Mouse (Mus musculus) liver, embryonic 13.5 days (tissue): ENCODE results near the gene Myo1c. TPM values are rescaled to one million over a fixed set of nuclear protein-coding genes. Genes with fewer than 3 reads are reported as not detected.

Experiments used
- ATAC-seq: fragments of 200-750 bp; cut with Nextera tagmentation; 2 replicates; pipeline ENCODE4 v1.8.0; 2017; ENCODE audit warnings: low read depth, mild to moderate bottlenecking, moderate number of reproducible peaks, moderate library complexity
- DNase-seq: peaks from one replicate; pipeline ENCODE4 v3.0.0; 2022
- H3K27ac ChIP-seq: fragments of 300-500 bp; sonication (generic); 2 replicates; pipeline ENCODE4 v1.5.1; 2015; ENCODE audit warnings: moderate library complexity, mild to moderate bottlenecking, inconsistent platforms
- H3K27me3 ChIP-seq: fragments of 300-500 bp; sonication (generic); 2 replicates; pipeline ENCODE4 v1.6.1; 2015; ENCODE audit warnings: mild to moderate bottlenecking, inconsistent platforms
- H3K36me3 ChIP-seq: fragments of 300-500 bp; sonication (generic); 2 replicates; pipeline ENCODE4 v1.6.1; 2015; ENCODE audit warnings: mild to moderate bottlenecking, inconsistent platforms
- H3K4me1 ChIP-seq: fragments of 300-500 bp; sonication (generic); replicated peaks from 2 replicates; pipeline ENCODE4 v1.6.1; 2015; ENCODE audit warnings: inconsistent platforms
- H3K4me2 ChIP-seq: fragments of 300-500 bp; sonication (generic); 2 replicates; pipeline ENCODE4 v1.6.1; 2015; ENCODE audit warnings: inconsistent platforms, mild to moderate bottlenecking, moderate library complexity
- H3K4me3 ChIP-seq: fragments of 300-500 bp; sonication (generic); replicated peaks from 2 replicates; pipeline ENCODE4 v1.5.1; 2015; ENCODE audit warnings: mild to moderate bottlenecking, inconsistent platforms
- H3K9ac ChIP-seq: fragments of 300-500 bp; sonication (generic); 2 replicates; pipeline ENCODE4 v1.6.1; 2015; ENCODE audit warnings: mild to moderate bottlenecking, inconsistent platforms
- H3K9me3 ChIP-seq: fragments of 300-500 bp; sonication (generic); replicated peaks from 2 replicates; pipeline ENCODE4 v1.6.1; 2016; ENCODE audit warnings: inconsistent platforms
- WGBS: fragments of 180-500 bp; shearing (Covaris S2); methylation state at CpG from one replicate; pipeline ENCODE4 v1.1.7; 2015; ENCODE audit not compliant: insufficient replicate concordance; 5-methylcytosine and 5-hydroxymethylcytosine counted together
- polyA plus RNA-seq: library from polyadenylated mRNA; unstranded; fragments of >200 nt; fragmentation: Nextera tagmentation; extraction: Ambion mirVana; gene quantifications from 2 replicates; pipeline ENCODE4 v1.2.1, GENCODE M21; 2015

Myo1c gene
- polyA plus RNA-seq, 1 experiment from 2014 or later, result 18.3 TPM

GRCm38 (mm10) chr11:75625820-75626219 lies 24.5 kb upstream of the Myo1c start:
- DNase-seq, result no peak
- Histone ChIP-seq H3K27me3 (no peaks in the 10 kb centered on the region), H3K9ac (no peak overlapping the region), H3K4me3 (no peak overlapping the region), H3K4me1 (peaks cover 31% of the 10 kb centered on the region), H3K27ac (no peak overlapping the region), H3K36me3 (peaks cover 55% of the 10 kb centered on the region), H3K9me3 (no peaks in the 10 kb centered on the region), H3K4me2 (no peak overlapping the region)
- ATAC-seq, result no peak
- 82% methylated on average over 4 of the region's 4 CpGs for WGBS

- peak overlapping the region; percentile 86 for H3K4me2 ChIP-seq
- 7% methylated on average over 5 of the region's 5 CpGs for WGBS
- peaks cover 39% of the 10 kb centered on the region for H3K36me3 ChIP-seq
- H3K4me1 ChIP-seq, result peaks cover 26% of the 10 kb centered on the region
- peak overlapping the region; percentile 77 for H3K9ac ChIP-seq
- H3K4me3 ChIP-seq, result peak overlapping the region; percentile 93
- DNase-seq (no peak), ATAC-seq (no peak)
- H3K27me3 ChIP-seq, result no peaks in the 10 kb centered on the region
- H3K27ac ChIP-seq, result peak overlapping the region; percentile 80
- H3K9me3 ChIP-seq, result no peaks in the 10 kb centered on the region
Observed at GRCm38 (mm10) chr11:75630098-75630497, 20.2 kb upstream of the Myo1c start.

- H3K27me3 ChIP-seq, result no peaks in the 10 kb centered on the region
- peak; percentile 100 for ATAC-seq
- H3K27ac ChIP-seq, result peak within 1 kb of the TSS; percentile 81
- DNase-seq, result peak; percentile 98
- no peaks in the 10 kb centered on the region for H3K9me3 ChIP-seq
- peak within 1 kb of the TSS; percentile 86 for H3K4me2 ChIP-seq
- H3K9ac ChIP-seq, result peak within 1 kb of the TSS; percentile 87
- peaks cover 31% of the 10 kb centered on the region for H3K4me1 ChIP-seq
- peak within 1 kb of the TSS; percentile 93 for H3K4me3 ChIP-seq
- under 1% methylated on average over 53 of the region's 53 CpGs for WGBS
- peaks cover 36% of the 10 kb centered on the region for H3K36me3 ChIP-seq
Observed at GRCm38 (mm10) chr11:75630645-75631229, 19.6 kb upstream of the Myo1c start, which contains the start of gene Inpp5k. Gene Inpp5k, plus strand, starts transcription at chr11:75630988.

- no peak for ATAC-seq
- H3K27ac ChIP-seq, result peak overlapping the region; percentile 81; the same call in 1 of the 2 replicates
- WGBS, result 11% methylated on average over 13 of the region's 13 CpGs
Observed at GRCm38 (mm10) chr11:75631561-75632225, 18.6 kb upstream of the Myo1c start.

GRCm38 (mm10) chr11:75632921-75633320 lies 17.4 kb upstream of the Myo1c start:
- 85% methylated on average over 5 of the region's 5 CpGs for WGBS
- no peaks in the 10 kb centered on the region for H3K27me3 ChIP-seq
- no peak for DNase-seq
- H3K4me3 ChIP-seq, result no peak overlapping the region
- H3K9ac ChIP-seq, result no peak overlapping the region
- peaks cover 22% of the 10 kb centered on the region for H3K36me3 ChIP-seq
- no peak overlapping the region for H3K4me2 ChIP-seq
- H3K4me1 ChIP-seq, result peaks cover 45% of the 10 kb centered on the region
- H3K27ac ChIP-seq, result no peak overlapping the region
- no peak for ATAC-seq
- H3K9me3 ChIP-seq, result no peaks in the 10 kb centered on the region

More at GRCm38 (mm10) chr11:75631561-75632225, 18.6 kb upstream of the Myo1c start:
- Histone ChIP-seq H3K4me1 (peaks cover 34% of the 10 kb centered on the region), H3K4me2 (peak overlapping the region; percentile 86), H3K27me3 (no peaks in the 10 kb centered on the region), H3K9me3 (no peaks in the 10 kb centered on the region), H3K4me3 (peak overlapping the region; percentile 93), H3K9ac (peak overlapping the region; percentile 87), H3K36me3 (peaks cover 27% of the 10 kb centered on the region)
- DNase-seq, result no peak

- no peak overlapping the region for H3K9ac ChIP-seq
- no peak for ATAC-seq
Observed at GRCm38 (mm10) chr11:75634801-75635200, 15.5 kb upstream of the Myo1c start.

GRCm38 (mm10) chr11:75635315-75635714 lies 15.0 kb upstream of the Myo1c start:
- no peak for DNase-seq

More at GRCm38 (mm10) chr11:75634801-75635200, 15.5 kb upstream of the Myo1c start:
- Histone ChIP-seq H3K4me3 (no peak overlapping the region), H3K27ac (no peak overlapping the region), H3K36me3 (peaks cover 21% of the 10 kb centered on the region), H3K4me1 (peaks cover 40% of the 10 kb centered on the region), H3K9me3 (no peaks in the 10 kb centered on the region), H3K27me3 (no peaks in the 10 kb centered on the region), H3K4me2 (no peak overlapping the region)
- WGBS, result 78% methylated on average over 3 of the region's 3 CpGs
- no peak for DNase-seq

GRCm38 (mm10) chr11:75643323-75643722 lies 7.0 kb upstream of the Myo1c start:
- H3K4me3 ChIP-seq, result no peak overlapping the region
- H3K27ac ChIP-seq, result no peak overlapping the region
- 0 out of 2 replicates have a peak, but pooled peaks cover 7% of the 10 kb centered on the region for H3K4me1 ChIP-seq
- H3K36me3 ChIP-seq, result peaks cover 12% of the 10 kb centered on the region; the same call in 1 of the 2 replicates
- H3K9ac ChIP-seq, result no peak overlapping the region
- DNase-seq (no peak), ATAC-seq (no peak)
- H3K9me3 ChIP-seq, result no peaks in the 10 kb centered on the region
- no peak overlapping the region for H3K4me2 ChIP-seq
- WGBS, result 79% methylated on average over 5 of the region's 5 CpGs
- H3K27me3 ChIP-seq, result no peaks in the 10 kb centered on the region

More at GRCm38 (mm10) chr11:75635315-75635714, 15.0 kb upstream of the Myo1c start:
- Histone ChIP-seq H3K4me2 (no peak overlapping the region), H3K9ac (no peak overlapping the region), H3K4me1 (peaks cover 36% of the 10 kb centered on the region), H3K9me3 (no peaks in the 10 kb centered on the region), H3K4me3 (no peak overlapping the region), H3K27ac (0 out of 2 replicates have a peak overlapping the region, but pooled peaks have one; percentile 18), H3K27me3 (no peaks in the 10 kb centered on the region), H3K36me3 (peaks cover 21% of the 10 kb centered on the region)
- ATAC-seq, result no peak
- WGBS, result 69% methylated on average over 11 of the region's 11 CpGs

- 35% methylated on average over 9 of the region's 9 CpGs for WGBS
- no peak for ATAC-seq
- H3K27me3 ChIP-seq, result no peaks in the 10 kb centered on the region
- no peak overlapping the region for H3K9ac ChIP-seq
- no peak for DNase-seq
- no peak overlapping the region for H3K4me2 ChIP-seq
- H3K36me3 ChIP-seq, result peaks cover 9% of the 10 kb centered on the region; the same call in 1 of the 2 replicates
- H3K4me1 ChIP-seq, result peaks cover 21% of the 10 kb centered on the region
- H3K4me3 ChIP-seq, result no peak overlapping the region
- no peak overlapping the region for H3K27ac ChIP-seq
- H3K9me3 ChIP-seq, result no peaks in the 10 kb centered on the region
Observed at GRCm38 (mm10) chr11:75644684-75645083, 5.6 kb upstream of the Myo1c start.

GRCm38 (mm10) chr11:75647681-75648211 lies 2.6 kb upstream of the Myo1c start:
- peak overlapping the region; percentile 31; the same call in 1 of the 2 replicates for H3K27ac ChIP-seq
- H3K36me3 ChIP-seq, result peaks cover 9% of the 10 kb centered on the region; the same call in 1 of the 2 replicates
- no peak overlapping the region for H3K9ac ChIP-seq
- H3K9me3 ChIP-seq, result no peaks in the 10 kb centered on the region
- no peak overlapping the region for H3K4me2 ChIP-seq
- ATAC-seq (no peak), DNase-seq (no peak)
- no peak overlapping the region for H3K4me3 ChIP-seq
- no peaks in the 10 kb centered on the region for H3K27me3 ChIP-seq
- H3K4me1 ChIP-seq, result peaks cover 44% of the 10 kb centered on the region
- 58% methylated on average over 6 of the region's 6 CpGs for WGBS

- no peak for DNase-seq
- Histone ChIP-seq H3K4me1 (peaks cover 58% of the 10 kb centered on the region), H3K9ac (no peak overlapping the region), H3K36me3 (peaks cover 9% of the 10 kb centered on the region; the same call in 1 of the 2 replicates), H3K4me3 (no peak overlapping the region), H3K4me2 (no peak overlapping the region), H3K27me3 (no peaks in the 10 kb centered on the region), H3K27ac (0 out of 2 replicates have a peak overlapping the region, but pooled peaks have one; percentile 30), H3K9me3 (no peaks in the 10 kb centered on the region)
- ATAC-seq, result no peak
- WGBS, result 23% methylated on average over 4 of the region's 4 CpGs
Observed at GRCm38 (mm10) chr11:75649155-75649561, 1.1 kb upstream of the Myo1c start.
